Mouse (Mus musculus): Measurements from ENCODE around the gene Gabrr3. TPM values are rescaled to one million over a fixed set of nuclear protein-coding genes. Genes with fewer than 3 reads are reported as not detected.

The Gabrr3 gene
- polyA plus RNA-seq, 1 experiment from 2014 or later, result 0.22 TPM

DNA sequence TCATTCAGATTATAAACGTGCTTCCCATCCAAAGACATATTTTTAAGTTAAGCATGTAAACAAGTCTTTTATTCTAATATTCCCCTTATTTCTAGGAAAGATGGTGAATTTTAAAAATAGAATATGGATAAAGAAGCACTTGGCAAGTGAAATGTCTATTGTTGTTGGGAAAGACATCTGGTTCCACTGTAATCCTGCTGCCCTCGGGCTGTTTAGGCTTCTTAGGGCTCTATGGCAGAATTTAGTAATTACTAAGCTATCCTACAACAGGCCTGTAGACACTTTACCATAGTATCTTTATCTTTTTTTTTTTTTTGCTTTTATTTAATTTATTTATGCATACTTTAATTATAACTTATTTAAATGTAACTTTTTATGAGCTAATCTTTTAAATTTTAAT lies 2.7 kb downstream of the Gabrr3 start:
- Histone ChIP-seq H3K27me3 (ENCODE audit: control insufficient read depth, insufficient read depth, low read length) (no peaks in the 10 kb centered on the region), H3K4me1 (ENCODE audit: control insufficient read depth, insufficient read depth, low read length) (no peaks in the 10 kb centered on the region), H3K9me3 (replicated peaks; ENCODE audit: control insufficient read depth, low read length) (no peaks in the 10 kb centered on the region), H3K4me2 (ENCODE audit: low read depth, low read length) (no peak overlapping the region), H3K36me3 (replicated peaks; ENCODE audit: control insufficient read depth, insufficient read depth, low read depth, low read length) (no peaks in the 10 kb centered on the region), H3K4me3 (ENCODE audit: low read depth, low read length) (no peak overlapping the region), H3K27ac (replicated peaks; ENCODE audit: low read depth, low read length) (no peak overlapping the region), H3K9ac (replicated peaks; ENCODE audit: low read length) (no peak overlapping the region)
- 67% methylated on average over 2 of the region's 2 CpGs for WGBS
- DNase-seq (ENCODE audit: low spot score), result no peak
- no peak for ATAC-seq (replicated peaks; ENCODE audit: insufficient number of reproducible peaks, low FRiP score, low TSS enrichment, low read depth)

DNA sequence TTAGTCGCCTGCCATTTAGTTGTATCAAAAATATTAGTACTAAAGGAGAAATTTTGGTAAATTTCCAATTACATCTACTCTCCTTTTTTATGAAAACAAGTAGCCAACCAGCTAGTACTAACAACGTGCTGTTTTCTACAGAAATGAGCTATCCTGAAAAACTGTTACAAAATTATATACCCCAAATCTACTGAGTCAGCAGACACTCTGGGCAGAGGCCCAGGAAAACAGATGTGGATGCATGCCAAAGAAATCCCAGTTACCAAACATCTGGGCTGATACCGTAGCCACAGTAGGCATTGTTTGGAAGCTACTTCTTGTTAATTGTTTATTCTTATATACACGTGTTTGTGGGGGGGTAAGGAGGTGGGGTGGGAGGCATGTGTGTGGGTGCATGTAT lies 6.3 kb downstream of the Gabrr3 start:
- Histone ChIP-seq H3K36me3 (replicated peaks; ENCODE audit: control insufficient read depth, insufficient read depth, low read depth, low read length) (no peaks in the 10 kb centered on the region), H3K4me2 (ENCODE audit: low read depth, low read length) (no peak overlapping the region), H3K9me3 (replicated peaks; ENCODE audit: control insufficient read depth, low read length) (no peaks in the 10 kb centered on the region), H3K27me3 (ENCODE audit: control insufficient read depth, insufficient read depth, low read length) (no peaks in the 10 kb centered on the region), H3K4me3 (ENCODE audit: low read depth, low read length) (no peak overlapping the region), H3K27ac (replicated peaks; ENCODE audit: low read depth, low read length) (no peak overlapping the region), H3K4me1 (ENCODE audit: control insufficient read depth, insufficient read depth, low read length) (no peaks in the 10 kb centered on the region), H3K9ac (replicated peaks; ENCODE audit: low read length) (no peak overlapping the region)
- DNase-seq (ENCODE audit: low spot score), result no peak
- ATAC-seq (replicated peaks; ENCODE audit: insufficient number of reproducible peaks, low FRiP score, low TSS enrichment, low read depth), result no peak
- whole genome bisulfite sequencing, result 74% methylated on average over 4 of the region's 4 CpGs

DNA sequence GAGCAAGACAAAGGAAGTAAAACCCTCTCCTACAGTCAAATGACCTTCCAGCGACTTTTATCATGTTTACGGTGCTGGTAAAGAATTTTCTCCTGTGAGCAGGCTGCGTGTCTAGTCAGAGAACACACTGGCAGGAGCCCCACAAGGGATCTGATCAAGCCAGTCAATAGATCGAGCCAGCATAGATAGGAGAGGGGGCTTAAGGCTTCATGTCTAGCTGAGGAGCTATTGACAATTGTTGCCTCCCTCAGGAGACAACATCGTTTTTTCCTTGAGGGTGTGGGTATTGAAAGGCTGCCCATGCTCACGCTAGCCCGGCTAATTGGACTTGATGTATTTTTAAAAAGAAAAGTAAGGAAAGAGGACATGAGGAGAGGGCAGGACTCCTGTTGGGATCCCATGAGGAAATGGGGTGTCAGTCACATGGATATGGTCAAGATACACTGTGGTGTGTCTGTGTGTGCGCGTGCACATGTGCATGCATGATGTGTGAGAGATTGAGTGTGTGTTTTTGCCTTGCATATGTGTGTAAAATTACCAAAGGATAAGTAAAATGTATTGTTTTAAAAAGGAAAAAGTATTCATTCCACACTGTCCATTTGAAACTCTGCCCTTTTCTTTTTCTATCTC lies 13.2 kb downstream of the Gabrr3 start:
- H3K27ac ChIP-seq (replicated peaks; ENCODE audit: low read depth, low read length), result no peak overlapping the region
- no peaks in the 10 kb centered on the region for H3K36me3 ChIP-seq (replicated peaks; ENCODE audit: control insufficient read depth, insufficient read depth, low read depth, low read length)
- H3K9me3 ChIP-seq (replicated peaks; ENCODE audit: control insufficient read depth, low read length), result no peaks in the 10 kb centered on the region
- no peak overlapping the region for H3K4me3 ChIP-seq (ENCODE audit: low read depth, low read length)
- no peak overlapping the region for H3K4me2 ChIP-seq (ENCODE audit: low read depth, low read length)
- H3K9ac ChIP-seq (replicated peaks; ENCODE audit: low read length), result no peak overlapping the region
- peak; percentile 56; the same call in 1 of the 2 replicates for ATAC-seq (replicated peaks; ENCODE audit: insufficient number of reproducible peaks, low FRiP score, low TSS enrichment, low read depth)
- DNase-seq (ENCODE audit: low spot score), result no peak
- no peaks in the 10 kb centered on the region for H3K4me1 ChIP-seq (ENCODE audit: control insufficient read depth, insufficient read depth, low read length)
- H3K27me3 ChIP-seq (ENCODE audit: control insufficient read depth, insufficient read depth, low read length), result no peaks in the 10 kb centered on the region
- 68% methylated on average over 9 of the region's 9 CpGs for WGBS

DNA sequence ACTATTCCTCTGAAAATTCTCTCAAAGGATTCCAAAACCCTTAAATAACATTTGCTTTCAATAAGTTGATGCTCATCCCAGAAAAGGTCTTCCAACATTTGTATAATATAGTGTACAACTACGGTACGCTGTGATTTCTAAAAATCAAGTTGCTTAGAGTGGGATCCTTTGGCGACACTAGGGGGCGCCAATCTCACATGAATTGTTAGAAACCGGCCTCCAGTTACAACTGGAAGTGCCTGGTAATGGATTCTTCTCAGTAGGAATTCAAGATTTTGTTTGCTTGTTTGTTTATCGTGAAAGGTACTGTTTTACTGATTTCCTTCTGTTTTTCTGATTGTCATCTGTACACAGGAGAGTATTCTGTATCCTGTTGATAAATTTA lies 13.7 kb downstream of the Gabrr3 start:
- Histone ChIP-seq H3K9me3 (replicated peaks; ENCODE audit: control insufficient read depth, low read length) (no peaks in the 10 kb centered on the region), H3K27me3 (ENCODE audit: control insufficient read depth, insufficient read depth, low read length) (no peaks in the 10 kb centered on the region), H3K4me3 (ENCODE audit: low read depth, low read length) (no peak overlapping the region), H3K4me2 (ENCODE audit: low read depth, low read length) (no peak overlapping the region), H3K36me3 (replicated peaks; ENCODE audit: control insufficient read depth, insufficient read depth, low read depth, low read length) (no peaks in the 10 kb centered on the region), H3K9ac (replicated peaks; ENCODE audit: low read length) (no peak overlapping the region), H3K27ac (replicated peaks; ENCODE audit: low read depth, low read length) (no peak overlapping the region), H3K4me1 (ENCODE audit: control insufficient read depth, insufficient read depth, low read length) (no peaks in the 10 kb centered on the region)
- peak; percentile 91 for DNase-seq (ENCODE audit: low spot score)
- ATAC-seq (replicated peaks; ENCODE audit: insufficient number of reproducible peaks, low FRiP score, low TSS enrichment, low read depth), result peak; percentile 78; the same call in 1 of the 2 replicates
- WGBS, result 11% methylated on average over 6 of the region's 6 CpGs

DNA sequence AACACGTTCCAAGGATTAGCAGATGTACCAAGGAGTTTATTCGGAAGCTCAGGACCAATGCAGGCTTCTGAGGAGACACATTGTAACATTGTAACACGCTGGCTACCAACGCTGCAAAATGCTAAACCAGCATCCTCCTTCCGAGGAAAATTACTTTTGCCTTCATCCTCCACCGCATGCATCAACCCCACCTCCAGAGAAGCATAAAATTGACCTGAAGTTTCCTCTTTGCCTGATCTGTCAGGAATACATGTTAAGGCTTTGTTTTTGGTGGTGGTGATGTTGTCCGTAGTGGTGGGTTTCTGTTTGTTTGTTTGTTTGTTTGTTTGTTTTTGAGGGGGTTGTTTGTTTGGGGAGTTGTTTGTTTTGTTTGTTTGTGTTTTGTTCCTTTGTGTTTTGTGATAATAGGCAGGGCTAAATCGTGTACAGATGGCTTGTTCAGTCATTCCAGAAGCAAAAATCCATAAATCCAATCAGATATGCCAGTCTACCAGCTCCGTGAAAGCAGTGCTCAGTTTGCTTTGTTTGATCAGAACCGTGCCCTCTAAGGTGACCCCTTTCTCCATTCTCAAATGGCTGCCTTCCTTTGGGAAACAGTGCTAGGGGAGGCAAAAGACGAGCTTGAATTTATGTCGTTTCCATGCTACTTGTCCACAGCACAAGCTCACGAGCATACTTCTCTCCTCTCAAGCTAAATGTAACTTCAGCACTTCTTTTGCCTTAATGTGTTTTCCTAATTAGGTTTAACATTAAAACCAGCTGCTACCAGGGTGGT lies 14.6 kb downstream of the Gabrr3 start:
- H3K4me1 ChIP-seq (ENCODE audit: control insufficient read depth, insufficient read depth, low read length), result no peaks in the 10 kb centered on the region
- H3K4me2 ChIP-seq (ENCODE audit: low read depth, low read length), result no peak overlapping the region
- DNase-seq (ENCODE audit: low spot score) (no peak), ATAC-seq (replicated peaks; ENCODE audit: insufficient number of reproducible peaks, low FRiP score, low TSS enrichment, low read depth) (0 out of 2 replicates have a peak, but pooled peaks have one; percentile 34)
- H3K9ac ChIP-seq (replicated peaks; ENCODE audit: low read length), result no peak overlapping the region
- H3K4me3 ChIP-seq (ENCODE audit: low read depth, low read length), result no peak overlapping the region
- no peak overlapping the region for H3K27ac ChIP-seq (replicated peaks; ENCODE audit: low read depth, low read length)
- no peaks in the 10 kb centered on the region for H3K27me3 ChIP-seq (ENCODE audit: control insufficient read depth, insufficient read depth, low read length)
- H3K36me3 ChIP-seq (replicated peaks; ENCODE audit: control insufficient read depth, insufficient read depth, low read depth, low read length), result no peaks in the 10 kb centered on the region
- H3K9me3 ChIP-seq (replicated peaks; ENCODE audit: control insufficient read depth, low read length), result no peaks in the 10 kb centered on the region
- WGBS, result 49% methylated on average over 13 of the region's 13 CpGs

DNA sequence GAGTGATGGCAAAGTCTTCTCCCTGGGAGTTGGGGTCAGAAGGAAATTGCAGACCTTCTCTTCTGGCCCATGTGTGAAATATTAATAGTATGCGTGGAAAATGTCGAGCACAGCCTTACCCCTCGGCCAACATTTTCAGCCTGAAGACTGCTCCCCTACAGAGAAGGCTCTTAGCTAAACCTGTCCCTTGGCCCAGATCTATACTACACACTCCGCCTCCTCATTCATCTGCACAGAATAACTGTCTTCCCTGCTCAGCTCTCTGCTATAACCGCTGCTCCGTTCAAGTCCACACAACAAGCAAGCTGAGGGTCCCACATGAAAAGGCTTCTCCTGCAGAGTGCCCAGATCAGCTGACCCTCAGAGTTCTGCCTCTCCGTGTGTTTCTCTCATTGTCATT lies 20.8 kb downstream of the Gabrr3 start:
- no peak for ATAC-seq (replicated peaks; ENCODE audit: insufficient number of reproducible peaks, low FRiP score, low TSS enrichment, low read depth)
- H3K27me3 ChIP-seq (ENCODE audit: control insufficient read depth, insufficient read depth, low read length), result no peaks in the 10 kb centered on the region
- no peaks in the 10 kb centered on the region for H3K36me3 ChIP-seq (replicated peaks; ENCODE audit: control insufficient read depth, insufficient read depth, low read depth, low read length)
- H3K4me3 ChIP-seq (ENCODE audit: low read depth, low read length), result no peak overlapping the region
- 66% methylated on average over 7 of the region's 7 CpGs for WGBS
- H3K4me1 ChIP-seq (ENCODE audit: control insufficient read depth, insufficient read depth, low read length), result no peaks in the 10 kb centered on the region
- no peaks in the 10 kb centered on the region for H3K9me3 ChIP-seq (replicated peaks; ENCODE audit: control insufficient read depth, low read length)
- H3K4me2 ChIP-seq (ENCODE audit: low read depth, low read length), result no peak overlapping the region
- DNase-seq (ENCODE audit: low spot score), result no peak
- H3K27ac ChIP-seq (replicated peaks; ENCODE audit: low read depth, low read length), result no peak overlapping the region
- H3K9ac ChIP-seq (replicated peaks; ENCODE audit: low read length), result no peak overlapping the region

DNA sequence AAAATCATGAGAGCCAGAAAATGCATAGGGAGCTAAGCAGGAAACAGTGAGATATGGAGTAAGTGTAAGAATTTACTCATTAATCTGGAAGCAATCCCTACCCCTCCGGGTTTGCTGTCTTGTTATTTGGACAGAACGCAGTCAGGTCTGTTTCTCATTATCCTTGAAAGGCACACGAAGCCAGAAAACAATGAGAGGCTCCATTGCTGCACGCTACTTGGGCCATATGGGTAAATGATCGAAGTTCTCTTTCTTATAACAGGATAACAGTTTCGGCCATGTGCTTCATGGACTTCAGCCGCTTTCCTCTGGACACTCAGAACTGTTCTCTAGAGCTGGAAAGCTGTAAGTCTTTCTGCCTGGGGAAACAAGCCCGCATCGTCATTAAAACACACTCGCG lies 26.0 kb downstream of the Gabrr3 start:
- Histone ChIP-seq H3K27me3 (ENCODE audit: control insufficient read depth, insufficient read depth, low read length) (no peaks in the 10 kb centered on the region), H3K36me3 (replicated peaks; ENCODE audit: control insufficient read depth, insufficient read depth, low read depth, low read length) (no peaks in the 10 kb centered on the region), H3K27ac (replicated peaks; ENCODE audit: low read depth, low read length) (no peak overlapping the region), H3K4me2 (ENCODE audit: low read depth, low read length) (no peak overlapping the region), H3K9me3 (replicated peaks; ENCODE audit: control insufficient read depth, low read length) (no peaks in the 10 kb centered on the region), H3K4me1 (ENCODE audit: control insufficient read depth, insufficient read depth, low read length) (no peaks in the 10 kb centered on the region), H3K4me3 (ENCODE audit: low read depth, low read length) (no peak overlapping the region), H3K9ac (replicated peaks; ENCODE audit: low read length) (no peak overlapping the region)
- DNase-seq (ENCODE audit: low spot score) (peak; percentile 63), ATAC-seq (replicated peaks; ENCODE audit: insufficient number of reproducible peaks, low FRiP score, low TSS enrichment, low read depth) (no peak)
- WGBS, result 46% methylated on average over 11 of the region's 11 CpGs

DNA sequence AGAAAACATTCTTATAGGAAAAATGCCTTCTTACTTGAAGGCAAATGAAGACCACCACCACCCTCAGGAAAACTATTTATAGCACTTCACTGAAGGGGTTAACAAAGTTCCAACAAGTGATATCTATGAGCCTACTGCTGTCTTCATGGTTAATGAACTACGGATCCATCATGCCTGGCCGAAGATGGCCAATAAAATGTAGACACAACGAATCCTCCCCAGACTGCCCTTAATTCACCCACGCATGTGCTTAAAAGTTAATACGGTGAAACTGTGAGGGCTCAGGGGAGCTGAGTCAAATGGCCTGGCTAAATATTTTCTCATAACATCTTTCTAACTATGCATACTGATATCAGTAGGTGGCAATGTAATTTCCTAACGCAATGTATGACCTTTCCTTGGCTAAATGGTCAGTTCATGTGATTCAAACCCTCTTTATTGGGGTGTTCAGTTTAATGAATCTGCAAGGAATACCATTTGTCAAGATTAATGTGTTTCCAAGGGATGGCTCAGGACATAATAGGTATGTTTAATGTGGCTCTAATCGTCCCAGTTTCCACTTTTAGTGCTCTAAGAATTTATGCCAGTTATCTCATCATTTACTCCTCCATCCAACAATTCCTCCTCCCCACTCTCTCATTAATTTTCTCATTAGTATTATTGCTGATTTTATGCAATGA lies 37.9 kb downstream of the Gabrr3 start:
- no peaks in the 10 kb centered on the region for H3K36me3 ChIP-seq (replicated peaks; ENCODE audit: control insufficient read depth, insufficient read depth, low read depth, low read length)
- no peaks in the 10 kb centered on the region for H3K4me1 ChIP-seq (ENCODE audit: control insufficient read depth, insufficient read depth, low read length)
- ATAC-seq (replicated peaks; ENCODE audit: insufficient number of reproducible peaks, low FRiP score, low TSS enrichment, low read depth), result no peak
- H3K4me2 ChIP-seq (ENCODE audit: low read depth, low read length), result no peak overlapping the region
- no peaks in the 10 kb centered on the region for H3K27me3 ChIP-seq (ENCODE audit: control insufficient read depth, insufficient read depth, low read length)
- no peak overlapping the region for H3K9ac ChIP-seq (replicated peaks; ENCODE audit: low read length)
- WGBS, result 92% methylated on average over 7 of the region's 7 CpGs
- no peak overlapping the region for H3K27ac ChIP-seq (replicated peaks; ENCODE audit: low read depth, low read length)
- DNase-seq (ENCODE audit: low spot score), result no peak
- no peak overlapping the region for H3K4me3 ChIP-seq (ENCODE audit: low read depth, low read length)
- no peaks in the 10 kb centered on the region for H3K9me3 ChIP-seq (replicated peaks; ENCODE audit: control insufficient read depth, low read length)
